Mouse (Mus musculus): Measurements from ENCODE around the gene Fra10ac1. TPM values are rescaled to one million over a fixed set of nuclear protein-coding genes. Genes with fewer than 3 reads are reported as not detected.
A peak's percentile ranks its signal among the peaks of the same experiment; 100 is the strongest.

Fra10ac1 gene
- total and polyA plus RNA-seq, 2 experiments from 2014 or later = 13.0 to 36.1 TPM

DNA sequence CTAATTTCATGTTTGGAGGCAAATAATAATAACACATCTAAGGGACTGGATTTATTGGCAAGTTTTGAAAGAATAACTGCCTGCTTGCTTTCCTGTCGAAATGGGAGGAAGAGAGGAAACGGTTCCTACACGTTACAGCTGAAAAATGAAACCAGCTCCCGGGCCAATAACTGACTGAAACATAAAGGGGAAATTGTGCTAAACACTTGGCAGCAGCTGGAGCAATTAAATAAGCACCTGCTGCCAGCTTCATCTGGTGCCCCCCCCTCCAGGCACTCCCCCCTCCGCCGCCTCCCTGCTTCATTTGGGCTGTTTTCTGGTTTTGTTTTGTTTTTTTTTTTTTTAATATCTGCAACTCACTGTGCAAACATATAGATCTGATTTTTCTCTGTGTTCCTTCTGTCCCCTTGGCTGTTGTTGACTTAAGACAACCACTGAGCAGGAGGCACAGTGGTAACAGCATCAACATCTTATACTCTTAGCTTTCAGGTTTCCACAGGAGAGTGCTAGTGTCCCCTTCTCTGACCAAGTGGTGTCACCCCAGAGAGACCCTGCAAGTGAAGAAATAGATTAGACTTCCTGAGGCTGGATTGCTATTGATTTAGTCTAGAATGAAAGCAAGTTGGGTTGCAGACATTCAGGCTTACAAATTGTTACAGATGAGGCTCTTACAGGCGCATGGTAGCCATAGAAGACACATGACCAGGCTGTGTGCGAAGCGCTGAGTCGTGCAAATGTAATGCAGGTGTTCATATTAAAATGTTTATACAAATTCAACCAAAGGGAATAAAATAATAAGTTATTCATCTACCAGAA lies 21.6 kb upstream of the Fra10ac1 start:
- no peak overlapping the region for H3K4me2 ChIP-seq (ENCODE audit: low read depth)
- H3K9me3 ChIP-seq (ENCODE audit: low read length) = no peaks in the 10 kb centered on the region
- H3K36me3 ChIP-seq (ENCODE audit: insufficient read depth) = no peaks in the 10 kb centered on the region
- H3K27ac ChIP-seq (ENCODE audit: low read depth, low read length) = peak overlapping the region; percentile 62
- H3K4me1 ChIP-seq (ENCODE audit: insufficient read depth) = no peaks in the 10 kb centered on the region
- WGBS = 23% methylated on average over 10 of the region's 10 CpGs
- peak; percentile 50 for ATAC-seq
- H3K4me3 ChIP-seq (ENCODE audit: low read depth, low read length) = no peak overlapping the region
- no peaks in the 10 kb centered on the region for H3K27me3 ChIP-seq (ENCODE audit: insufficient read depth, low read length)
- H3K9ac ChIP-seq = no peak overlapping the region
- TF ChIP-seq CTCF (IDR thresholded peaks at IDR 0.05; ENCODE audit: low read depth) = no peak
- peak; percentile 55 for DNase-seq

DNA sequence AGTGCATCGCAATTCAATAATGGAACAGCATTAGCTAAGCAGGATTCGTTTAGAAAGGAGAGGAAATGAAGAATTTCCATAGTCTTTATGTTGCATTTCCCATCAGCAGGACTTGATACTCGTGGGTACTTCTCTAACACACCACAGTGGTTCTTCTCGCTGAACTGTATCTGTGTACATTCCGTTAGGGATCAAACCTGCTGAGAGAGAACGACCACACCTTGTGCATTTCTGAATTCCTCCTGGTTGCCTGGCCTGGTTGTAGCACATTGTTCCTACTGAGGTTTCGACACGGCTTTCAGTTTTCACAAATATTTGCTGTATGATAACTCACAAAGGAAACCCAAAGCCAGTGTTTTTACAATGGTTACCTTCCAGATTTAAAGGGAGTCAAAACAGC lies 20.8 kb upstream of the Fra10ac1 start:
- 52% methylated on average over 8 of the region's 8 CpGs for WGBS
- ATAC-seq (no peak), DNase-seq (no peak)
- Histone ChIP-seq H3K4me1 (ENCODE audit: insufficient read depth) (no peaks in the 10 kb centered on the region), H3K27ac (ENCODE audit: low read depth, low read length) (peak overlapping the region; percentile 62), H3K4me3 (ENCODE audit: low read depth, low read length) (no peak overlapping the region), H3K36me3 (ENCODE audit: insufficient read depth) (no peaks in the 10 kb centered on the region), H3K9me3 (ENCODE audit: low read length) (no peaks in the 10 kb centered on the region), H3K27me3 (ENCODE audit: insufficient read depth, low read length) (no peaks in the 10 kb centered on the region), H3K4me2 (ENCODE audit: low read depth) (no peak overlapping the region), H3K9ac (no peak overlapping the region)
- no peak for TF ChIP-seq CTCF (IDR thresholded peaks at IDR 0.05; ENCODE audit: low read depth)

DNA sequence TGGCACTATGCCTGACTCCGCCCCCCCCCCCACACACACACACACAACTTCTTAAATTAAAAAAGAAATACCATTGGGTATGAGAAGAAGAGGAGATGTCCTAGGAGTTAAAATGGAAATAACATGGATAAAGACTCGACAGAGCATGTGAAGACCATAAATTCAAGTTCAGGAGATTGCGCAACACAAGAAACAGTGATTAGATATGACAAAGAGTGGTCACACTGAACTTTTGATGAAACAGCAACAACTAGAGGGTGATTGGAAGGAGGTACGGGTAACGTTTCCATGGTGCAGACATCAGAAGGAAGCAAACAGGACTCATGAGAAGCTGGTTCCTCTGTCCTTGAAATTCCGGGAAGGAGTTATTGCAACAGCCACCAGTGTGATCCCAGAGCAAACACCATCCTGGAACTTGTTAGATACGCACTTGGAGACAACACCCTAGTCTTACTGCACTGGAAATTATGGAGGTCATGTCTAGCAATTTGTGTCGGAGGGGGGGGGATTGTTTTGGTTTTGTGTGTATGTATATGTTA lies 18.4 kb upstream of the Fra10ac1 start:
- WGBS = 92% methylated on average over 8 of the region's 8 CpGs
- no peak for TF ChIP-seq CTCF (IDR thresholded peaks at IDR 0.05; ENCODE audit: low read depth)
- Histone ChIP-seq H3K4me1 (ENCODE audit: insufficient read depth) (peaks cover 4% of the 10 kb centered on the region), H3K9me3 (ENCODE audit: low read length) (no peaks in the 10 kb centered on the region), H3K27me3 (ENCODE audit: insufficient read depth, low read length) (no peaks in the 10 kb centered on the region), H3K36me3 (ENCODE audit: insufficient read depth) (no peaks in the 10 kb centered on the region), H3K4me2 (ENCODE audit: low read depth) (no peak overlapping the region), H3K4me3 (ENCODE audit: low read depth, low read length) (no peak overlapping the region), H3K9ac (no peak overlapping the region), H3K27ac (ENCODE audit: low read depth, low read length) (no peak overlapping the region)
- ATAC-seq (no peak), DNase-seq (no peak)

DNA sequence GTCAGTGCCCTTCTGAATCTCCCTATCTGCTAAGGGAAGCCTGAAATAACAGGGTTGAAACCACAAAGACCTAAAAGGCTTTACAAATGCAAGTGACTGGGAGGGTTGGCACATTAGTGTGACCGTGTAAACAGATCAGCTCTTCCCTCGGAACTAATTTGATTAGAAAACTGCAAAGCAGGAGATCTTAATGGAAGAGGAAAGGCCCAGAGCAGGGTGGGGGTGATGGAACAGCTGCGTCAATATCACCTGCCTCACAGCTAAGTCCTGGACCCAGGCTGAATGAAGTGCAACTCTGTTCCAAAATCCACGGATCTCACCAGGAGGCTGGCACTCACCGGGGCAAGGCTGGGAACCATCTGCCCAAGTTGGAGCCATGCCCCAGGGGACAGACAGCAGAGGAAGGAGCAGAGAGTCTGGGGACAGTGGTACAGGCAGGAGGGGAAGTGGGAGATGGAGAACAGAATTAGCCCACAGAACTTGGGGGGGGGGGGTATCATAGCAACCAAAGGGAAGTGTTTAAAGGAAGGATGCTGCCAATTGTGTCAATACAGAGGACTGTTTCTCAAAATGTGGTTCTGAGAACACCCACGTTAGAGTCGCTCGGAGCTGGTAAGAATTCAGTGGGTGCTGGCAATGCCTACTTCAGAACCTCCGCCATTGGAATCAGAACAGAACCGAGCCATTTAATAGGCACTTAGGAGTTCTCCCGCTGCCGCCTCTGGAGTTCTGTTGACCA lies 14.4 kb upstream of the Fra10ac1 start:
- ATAC-seq = peak; percentile 91
- Histone ChIP-seq H3K9me3 (ENCODE audit: low read length) (no peaks in the 10 kb centered on the region), H3K27ac (ENCODE audit: low read depth, low read length) (peak overlapping the region; percentile 64), H3K9ac (no peak overlapping the region), H3K4me3 (ENCODE audit: low read depth, low read length) (no peak overlapping the region), H3K4me2 (ENCODE audit: low read depth) (peak overlapping the region; percentile 20; the same call in 1 of the 2 replicates), H3K27me3 (ENCODE audit: insufficient read depth, low read length) (no peaks in the 10 kb centered on the region), H3K36me3 (ENCODE audit: insufficient read depth) (no peaks in the 10 kb centered on the region), H3K4me1 (ENCODE audit: insufficient read depth) (peaks cover 4% of the 10 kb centered on the region)
- TF ChIP-seq CTCF (IDR thresholded peaks at IDR 0.05; ENCODE audit: low read depth) = no peak
- 40% methylated on average over 12 of the region's 12 CpGs for WGBS
- peak; percentile 73 for DNase-seq

DNA sequence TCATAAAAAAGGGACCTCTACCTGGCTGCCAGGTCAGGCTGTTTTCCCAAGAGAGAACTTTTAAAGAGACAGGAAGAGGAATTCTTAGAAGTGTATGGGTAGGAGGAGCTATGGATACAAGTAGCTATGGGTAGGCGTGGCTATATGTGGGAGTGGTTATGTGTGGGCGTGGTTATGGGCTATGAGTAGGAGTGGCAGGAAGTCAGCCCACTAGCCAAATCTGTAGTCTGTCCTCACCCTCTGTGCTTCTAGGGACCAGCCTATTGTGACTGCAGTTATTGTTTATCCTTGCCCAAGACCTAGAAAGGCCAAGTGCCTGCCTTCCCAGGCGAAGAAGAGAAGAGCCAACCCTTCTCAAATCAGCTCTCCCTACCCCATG lies 13.9 kb upstream of the Fra10ac1 start:
- Histone ChIP-seq H3K36me3 (ENCODE audit: insufficient read depth) (no peaks in the 10 kb centered on the region), H3K4me1 (ENCODE audit: insufficient read depth) (peaks cover 4% of the 10 kb centered on the region), H3K9ac (no peak overlapping the region), H3K27me3 (ENCODE audit: insufficient read depth, low read length) (no peaks in the 10 kb centered on the region), H3K4me2 (ENCODE audit: low read depth) (no peak overlapping the region), H3K9me3 (ENCODE audit: low read length) (no peaks in the 10 kb centered on the region), H3K27ac (ENCODE audit: low read depth, low read length) (peak overlapping the region; percentile 64), H3K4me3 (ENCODE audit: low read depth, low read length) (no peak overlapping the region)
- peak; percentile 57 for ATAC-seq
- no peak for DNase-seq
- WGBS = 66% methylated on average over 3 of the region's 3 CpGs
- TF ChIP-seq CTCF (IDR thresholded peaks at IDR 0.05; ENCODE audit: low read depth) = no peak

DNA sequence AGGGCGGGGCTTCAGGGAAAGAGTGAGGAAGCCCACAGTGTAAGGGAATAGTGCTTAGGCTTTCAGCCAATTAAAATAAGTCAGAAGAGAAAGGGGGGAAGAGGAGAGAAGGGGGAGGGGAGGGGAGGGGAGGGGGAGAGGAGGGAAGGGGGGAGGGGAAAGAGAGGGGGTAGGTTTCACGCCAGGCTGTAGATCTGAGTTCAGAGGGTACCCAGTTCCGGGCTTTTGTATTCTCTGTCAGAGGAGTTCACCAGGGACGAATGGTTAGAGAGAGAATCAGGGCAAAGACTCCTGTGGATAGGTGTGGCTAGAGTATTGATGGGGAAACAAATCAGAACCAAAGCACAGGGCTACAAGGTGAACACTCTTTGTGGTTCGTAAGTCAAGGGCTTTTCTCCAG lies 12.6 kb upstream of the Fra10ac1 start:
- no peaks in the 10 kb centered on the region for H3K9me3 ChIP-seq (ENCODE audit: low read length)
- no peak for ATAC-seq
- no peak for TF ChIP-seq CTCF (IDR thresholded peaks at IDR 0.05; ENCODE audit: low read depth)
- no peak overlapping the region for H3K4me3 ChIP-seq (ENCODE audit: low read depth, low read length)
- H3K36me3 ChIP-seq (ENCODE audit: insufficient read depth) = no peaks in the 10 kb centered on the region
- H3K4me2 ChIP-seq (ENCODE audit: low read depth) = no peak overlapping the region
- peaks cover 4% of the 10 kb centered on the region for H3K4me1 ChIP-seq (ENCODE audit: insufficient read depth)
- no peak overlapping the region for H3K9ac ChIP-seq
- DNase-seq = no peak
- WGBS = 66% methylated on average over 5 of the region's 5 CpGs
- H3K27me3 ChIP-seq (ENCODE audit: insufficient read depth, low read length) = no peaks in the 10 kb centered on the region
- no peak overlapping the region for H3K27ac ChIP-seq (ENCODE audit: low read depth, low read length)

DNA sequence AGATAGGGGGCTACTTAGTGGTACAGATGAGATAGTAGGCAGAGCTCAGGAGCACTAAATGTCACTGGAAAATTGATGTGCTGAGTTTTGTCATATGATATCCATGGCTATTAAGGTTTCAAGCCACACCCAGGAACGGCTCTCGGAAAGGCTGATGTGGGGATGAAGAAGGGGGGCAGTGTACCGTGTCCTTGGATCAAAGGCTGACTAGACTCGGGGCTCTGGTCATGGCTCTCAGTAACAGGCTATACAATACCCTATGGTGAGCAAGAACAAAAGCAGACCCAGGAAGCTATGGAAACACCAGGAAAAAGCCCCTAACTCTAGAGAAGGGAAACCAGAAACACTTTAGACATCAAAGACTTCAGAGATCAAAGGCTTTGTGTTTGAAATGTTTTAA lies 8.6 kb upstream of the Fra10ac1 start:
- Histone ChIP-seq H3K9ac (no peak overlapping the region), H3K27me3 (ENCODE audit: insufficient read depth, low read length) (no peaks in the 10 kb centered on the region), H3K27ac (ENCODE audit: low read depth, low read length) (no peak overlapping the region), H3K9me3 (ENCODE audit: low read length) (no peaks in the 10 kb centered on the region), H3K36me3 (ENCODE audit: insufficient read depth) (no peaks in the 10 kb centered on the region), H3K4me2 (ENCODE audit: low read depth) (no peak overlapping the region), H3K4me3 (ENCODE audit: low read depth, low read length) (no peak overlapping the region), H3K4me1 (ENCODE audit: insufficient read depth) (no peaks in the 10 kb centered on the region)
- ATAC-seq (no peak), DNase-seq (no peak)
- 6% methylated on average over 4 of the region's 4 CpGs for WGBS
- no peak for TF ChIP-seq CTCF (IDR thresholded peaks at IDR 0.05; ENCODE audit: low read depth)
